Comparison of ENCODE assay signal across 25 mouse cellular contexts in the genomic region with DNA sequence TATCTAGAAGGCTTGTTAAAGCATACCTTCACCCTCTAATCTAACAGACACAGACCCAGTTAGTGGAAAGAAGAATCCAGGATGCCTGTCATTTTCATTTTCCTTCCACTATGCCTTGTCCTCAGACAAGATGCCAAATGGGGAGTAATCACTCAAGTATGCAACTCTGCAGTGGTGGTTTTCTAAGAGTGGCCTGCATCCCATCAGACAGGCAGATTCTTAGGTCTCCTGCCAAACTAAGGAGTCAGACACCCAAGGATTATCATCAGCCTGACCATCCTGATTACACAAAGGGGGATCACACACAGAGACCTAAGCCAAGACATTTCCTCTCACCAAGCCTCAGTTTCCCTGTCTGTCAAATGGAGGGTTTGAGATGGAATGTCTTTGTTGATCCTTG. TPM values are rescaled to one million over a fixed set of nuclear protein-coding genes. Genes with fewer than 3 reads are reported as not detected.
DNase-seq lines count a peak whose midpoint lies in the region; ATAC-seq and TF ChIP-seq lines count a peak whose summit lies in the region.
"Had no signal": no experiment of that assay in that cellular context is flagged by ENCODE, and none has a peak within 500 bp of the region (broad histone marks: within the 10 kb centered on the region; RNA-seq: fewer than 3 reads in every experiment).

No protein-coding gene starts in this region.

- H3K9me3 ChIP-seq in heart, embryonic 10.5 days: no peaks in the 10 kb centered on the region
- H3K9me3 ChIP-seq: embryonic facial prominence, embryonic 12.5 days; heart, embryonic 13.5 days had no signal

- no peak overlapping the region for H3K4me3 ChIP-seq in heart, embryonic 10.5 days
- H3K4me3 ChIP-seq in embryonic fibroblast, embryonic 13.5 days (ENCODE audit: insufficient read depth, low read length): no peak overlapping the region
- H3K4me3 ChIP-seq: embryonic facial prominence, embryonic 12.5 days; gastrocnemius, adult 2 months; heart, embryonic 13.5 days had no signal

- no peaks in the 10 kb centered on the region; the same call in 1 of the 2 replicates for H3K27me3 ChIP-seq in heart, embryonic 10.5 days (ENCODE audit: insufficient read depth, poor library complexity, severe bottlenecking)
- H3K27me3 ChIP-seq: embryonic facial prominence, embryonic 12.5 days; heart, embryonic 13.5 days had no signal

- DNase-seq in heart, adult 11 months: peak; percentile 87
- DNase-seq in heart, embryonic 10.5 days (ENCODE audit: low spot score): no peak
- DNase-seq in Muller cell, postnatal 12 days (ENCODE audit: inconsistent ontology term): peak; percentile 84
- no peak for DNase-seq in lung, postnatal 4 days
- DNase-seq: adrenal gland, postnatal 10 days; adrenal gland, postnatal 36 days; cerebellum, adult 18-20 months; cerebellum, adult 9-10 months; cerebellum, postnatal 14 days; forebrain, postnatal 0 days; gastrocnemius, adult 2 months; gastrocnemius, postnatal 14 days; heart, postnatal 14 days; heart, postnatal 4 days had no signal

- no peak overlapping the region for H3K27ac ChIP-seq in heart, embryonic 10.5 days
- H3K27ac ChIP-seq in embryonic fibroblast, embryonic 13.5 days (ENCODE audit: insufficient read depth, low read length): peak overlapping the region; percentile 84
- H3K27ac ChIP-seq: embryonic facial prominence, embryonic 12.5 days; gastrocnemius, adult 2 months; heart, embryonic 13.5 days; hindbrain, embryonic 14.5 days; hindbrain, postnatal 0 days had no signal

- no peaks in the 10 kb centered on the region for H3K36me3 ChIP-seq in heart, embryonic 10.5 days
- H3K36me3 ChIP-seq: embryonic facial prominence, embryonic 12.5 days; heart, embryonic 13.5 days had no signal

- no peak for ATAC-seq in inflammation-experienced regulatory T-cells, adult 6 months
- ATAC-seq: CD4-positive, CD25-positive, alpha-beta regulatory T cell, adult 4 months; forebrain, embryonic 14.5 days; forebrain, postnatal 0 days; hindbrain, postnatal 0 days; intestine, postnatal 0 days had no signal

- H3K4me1 ChIP-seq in heart, embryonic 10.5 days: no peaks in the 10 kb centered on the region
- H3K4me1 ChIP-seq in embryonic fibroblast, embryonic 13.5 days (ENCODE audit: control insufficient read depth, insufficient read depth, low read length): peaks cover 17% of the 10 kb centered on the region
- H3K4me1 ChIP-seq: embryonic facial prominence, embryonic 12.5 days; heart, embryonic 13.5 days had no signal

- TF ChIP-seq POLR2A in embryonic fibroblast, embryonic 13.5 days (IDR thresholded peaks at IDR 0.05; ENCODE audit: low read depth, low read length): no peak

- no peak for TF ChIP-seq CTCF in embryonic fibroblast, embryonic 13.5 days (IDR thresholded peaks at IDR 0.05; ENCODE audit: borderline replicate concordance, insufficient read depth, low read length)

RNA-seq across cellular contexts. Expression of a gene that starts 5.3 kb away (rescaled TPM):
- 0.79 and 1.5 TPM in 2 replicates for polyA plus RNA-seq in heart, embryonic 10.5 days (2016; fragmentation: Nextera tagmentation; extraction: Ambion mirVana)
- 1.5 and 9.2 TPM in 2 replicates for polyA plus RNA-seq in embryonic fibroblast, embryonic 13.5 days (2011; ENCODE audit: insufficient read length, low read depth, missing spikeins)
- not detected for polyA plus RNA-seq in inflammation-experienced regulatory T-cells, adult 6 months (2017; shearing (Covaris generic))
- polyA plus RNA-seq: CD4-positive, CD25-positive, alpha-beta regulatory T cell, adult 4 months had no signal

RNA-seq across cellular contexts. Expression of a gene that starts 19.7 kb away (rescaled TPM):
- not detected in 2 replicates for polyA plus RNA-seq in heart, embryonic 10.5 days (2016; fragmentation: Nextera tagmentation; extraction: Ambion mirVana)
- polyA plus RNA-seq in embryonic fibroblast, embryonic 13.5 days (2011; ENCODE audit: insufficient read length, low read depth, missing spikeins): 0.76 TPM in 1 of 2 replicates, not detected in the other
- not detected for polyA plus RNA-seq in inflammation-experienced regulatory T-cells, adult 6 months (2017; shearing (Covaris generic))
- polyA plus RNA-seq: CD4-positive, CD25-positive, alpha-beta regulatory T cell, adult 4 months; forebrain, embryonic 11.5 days; forebrain, embryonic 14.5 days; forebrain, postnatal 0 days; heart, embryonic 13.5 days; hindbrain, embryonic 11.5 days had no signal

Comparison
In these comparisons a context has a peak if more than half of its experiments do, and no peak if none do; other contexts are left out.
1. DNase-seq: peak in heart, adult 11 months (single experiment) and Muller cell, postnatal 12 days (single experiment); none in heart, embryonic 10.5 days (single experiment) and lung, postnatal 4 days (0 of 2).